Mouse (Mus musculus): ENCODE data around the gene Thoc5.

DNA sequence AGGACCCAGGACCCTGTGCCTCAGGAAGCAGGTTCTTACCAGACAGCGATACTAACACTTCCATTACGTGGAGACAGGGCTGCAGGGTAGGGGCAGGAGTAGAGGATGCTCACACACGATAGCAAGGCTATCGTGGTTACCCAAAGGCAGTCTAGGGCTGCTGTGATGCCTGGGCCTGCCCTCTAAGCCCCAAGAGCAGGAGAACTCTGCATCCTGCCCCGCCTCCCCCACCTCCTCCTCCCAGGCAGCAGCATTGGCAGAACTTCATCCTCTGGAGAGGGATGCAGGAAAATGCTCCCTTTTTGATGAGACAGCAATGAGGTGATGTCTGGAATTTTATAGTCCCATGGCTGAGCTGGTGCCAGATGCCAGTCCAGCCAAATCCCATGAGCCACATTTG lies 71.8 kb downstream of the Thoc5 start:
- TF ChIP-seq CTCF (IDR thresholded peaks at IDR 0.05; ENCODE audit: low read depth) (no peak), EP300 (IDR thresholded peaks at IDR 0.05; ENCODE audit: low read depth) (no peak)

Measured in liver, embryonic 14.5 days (tissue).